In the genomic region with DNA sequence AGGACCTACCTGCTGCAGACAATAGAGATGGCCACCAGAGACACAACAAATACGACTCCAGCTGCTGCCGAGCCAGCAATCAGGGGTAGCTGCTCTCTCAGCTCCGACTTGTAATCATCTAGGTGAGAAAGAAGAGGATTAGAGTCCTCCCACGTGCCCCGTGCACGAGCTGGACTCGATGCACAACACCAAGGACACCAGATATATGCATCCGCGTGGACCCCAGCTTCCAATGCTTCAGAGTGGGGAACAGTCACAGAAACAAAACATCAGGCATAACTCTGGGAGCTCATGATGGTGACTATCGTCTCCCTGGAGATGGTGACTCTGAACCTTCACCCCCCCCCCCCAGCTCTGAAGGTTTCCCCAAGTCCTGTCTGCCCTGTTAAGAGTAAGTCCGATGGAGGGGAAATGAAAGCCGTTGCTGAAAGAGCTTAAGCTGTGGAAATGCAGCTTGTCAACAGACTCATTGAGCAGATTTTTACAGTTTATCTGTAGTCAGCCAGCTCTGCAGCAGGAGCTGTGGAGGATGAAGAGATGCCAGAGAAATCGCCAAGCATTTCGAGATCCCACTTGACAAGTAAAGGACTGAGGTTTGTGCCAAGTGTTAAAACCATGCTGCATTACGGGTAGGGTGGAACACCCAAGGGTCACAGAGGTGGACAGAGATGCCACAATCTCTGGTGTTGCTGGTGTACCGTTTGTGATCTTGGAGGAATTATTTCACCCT, we compare ENCODE assay signal across 21 mouse cellular contexts.
DNase-seq lines count a peak whose midpoint lies in the region; ATAC-seq and TF ChIP-seq lines count a peak whose summit lies in the region.
"Had no signal": no experiment of that assay in that cellular context is flagged by ENCODE, and none has a peak within 500 bp of the region (broad histone marks: within the 10 kb centered on the region; RNA-seq: fewer than 3 reads in every experiment).

No protein-coding gene starts in this region.

- ATAC-seq in heart, embryonic 12.5 days (ENCODE audit: insufficient number of reproducible peaks, low FRiP score): no peak
- ATAC-seq in liver, embryonic 13.5 days (ENCODE audit: low read depth): no peak
- ATAC-seq in midbrain, postnatal 0 days (ENCODE audit: low FRiP score): 0 out of 2 replicates have a peak, but pooled peaks have one; percentile 23
- ATAC-seq in neural tube, embryonic 15.5 days (ENCODE audit: low FRiP score): no peak
- ATAC-seq: forebrain, embryonic 15.5 days; intestine, embryonic 15.5 days had no signal

- H3K4me2 ChIP-seq in heart, embryonic 12.5 days: 0 out of 2 replicates have a peak overlapping the region, but pooled peaks have one; percentile 15
- peak overlapping the region; percentile 64 for H3K4me2 ChIP-seq in liver, embryonic 13.5 days
- no peak overlapping the region for H3K4me2 ChIP-seq in midbrain, postnatal 0 days (ENCODE audit: low read depth, low read length, poor library complexity, severe bottlenecking)
- H3K4me2 ChIP-seq in neural tube, embryonic 15.5 days: no peak overlapping the region
- H3K4me2 ChIP-seq: embryonic facial prominence, embryonic 12.5 days; forebrain, embryonic 15.5 days; intestine, embryonic 15.5 days; midbrain, embryonic 12.5 days; stomach, embryonic 15.5 days had no signal

- H3K9me3 ChIP-seq in heart, embryonic 12.5 days (replicated peaks): peaks cover 9% of the 10 kb centered on the region; the same call in 1 of the 2 replicates
- no peaks in the 10 kb centered on the region for H3K9me3 ChIP-seq in liver, embryonic 13.5 days (replicated peaks)
- no peaks in the 10 kb centered on the region for H3K9me3 ChIP-seq in midbrain, postnatal 0 days (ENCODE audit: low read length)
- H3K9me3 ChIP-seq in neural tube, embryonic 15.5 days (replicated peaks): no peaks in the 10 kb centered on the region
- H3K9me3 ChIP-seq: embryonic facial prominence, embryonic 12.5 days; forebrain, embryonic 15.5 days; intestine, embryonic 15.5 days; stomach, embryonic 15.5 days had no signal

- WGBS in heart, embryonic 12.5 days: 41% methylated on average over 16 of the region's 16 CpGs
- WGBS in liver, embryonic 13.5 days (ENCODE audit: insufficient replicate concordance): 68% methylated on average over 16 of the region's 16 CpGs
- whole genome bisulfite sequencing in midbrain, postnatal 0 days: 55% methylated on average over 16 of the region's 16 CpGs
- 75% methylated on average over 16 of the region's 16 CpGs for WGBS in neural tube, embryonic 15.5 days

- no peak for TF ChIP-seq CTCF in midbrain, postnatal 0 days (IDR thresholded peaks at IDR 0.05)

- intact Hi-C loops in heart, postnatal 36 days (cut with DNase I): no loop called here

- H3K9ac ChIP-seq in heart, embryonic 12.5 days: no peak overlapping the region
- H3K9ac ChIP-seq in liver, embryonic 13.5 days: peak overlapping the region; percentile 60
- H3K9ac ChIP-seq in midbrain, postnatal 0 days (replicated peaks; ENCODE audit: low read length, poor library complexity, severe bottlenecking): no peak overlapping the region
- no peak overlapping the region for H3K9ac ChIP-seq in neural tube, embryonic 15.5 days (replicated peaks)
- H3K9ac ChIP-seq: embryonic facial prominence, embryonic 12.5 days; forebrain, embryonic 15.5 days; intestine, embryonic 15.5 days; midbrain, embryonic 12.5 days; stomach, embryonic 15.5 days had no signal

- H3K27me3 ChIP-seq in heart, embryonic 12.5 days (replicated peaks): peaks cover 46% of the 10 kb centered on the region
- H3K27me3 ChIP-seq in liver, embryonic 13.5 days: no peaks in the 10 kb centered on the region
- no peaks in the 10 kb centered on the region for H3K27me3 ChIP-seq in midbrain, postnatal 0 days (ENCODE audit: insufficient read depth, low read length)
- no peaks in the 10 kb centered on the region for H3K27me3 ChIP-seq in neural tube, embryonic 15.5 days (replicated peaks)
- H3K27me3 ChIP-seq: embryonic facial prominence, embryonic 12.5 days; forebrain, embryonic 15.5 days; intestine, embryonic 15.5 days; midbrain, embryonic 12.5 days; stomach, embryonic 15.5 days had no signal

- H3K36me3 ChIP-seq in heart, embryonic 12.5 days: no peaks in the 10 kb centered on the region
- H3K36me3 ChIP-seq in liver, embryonic 13.5 days: no peaks in the 10 kb centered on the region
- H3K36me3 ChIP-seq in midbrain, postnatal 0 days (ENCODE audit: insufficient read depth, low read length): peaks cover 13% of the 10 kb centered on the region
- peaks cover 9% of the 10 kb centered on the region for H3K36me3 ChIP-seq in neural tube, embryonic 15.5 days
- H3K36me3 ChIP-seq: embryonic facial prominence, embryonic 12.5 days; intestine, embryonic 15.5 days; stomach, embryonic 15.5 days had no signal

- no peak overlapping the region for H3K4me3 ChIP-seq in heart, embryonic 12.5 days
- no peak overlapping the region; the same call in 1 of the 2 replicates for H3K4me3 ChIP-seq in liver, embryonic 13.5 days (replicated peaks)
- no peak overlapping the region for H3K4me3 ChIP-seq in midbrain, postnatal 0 days (ENCODE audit: low read depth, low read length)
- no peak overlapping the region for H3K4me3 ChIP-seq in neural tube, embryonic 15.5 days (replicated peaks)
- H3K4me3 ChIP-seq: embryonic facial prominence, embryonic 12.5 days; forebrain, embryonic 15.5 days; intestine, embryonic 15.5 days; left cerebral cortex, adult 2 months; midbrain, embryonic 12.5 days; stomach, embryonic 15.5 days had no signal

- DNase-seq in heart, postnatal 36 days: no peak
- peak; percentile 13 for DNase-seq in lung, postnatal 10 days
- no peak for DNase-seq in lung, postnatal 14 days
- DNase-seq in liver, embryonic 13.5 days: no peak
- no peak for DNase-seq in midbrain, postnatal 0 days (ENCODE audit: low spot score)
- DNase-seq: cerebellum, adult 9-10 months; gastrocnemius, postnatal 36 days; kidney, adult 9 months; kidney, postnatal 25 days; left cerebral cortex, postnatal 4 days; lung, adult 18-20 months; thymus, adult 18-20 months had no signal

- H3K4me1 ChIP-seq in heart, embryonic 12.5 days (replicated peaks): peaks cover 25% of the 10 kb centered on the region
- peaks cover 57% of the 10 kb centered on the region for H3K4me1 ChIP-seq in liver, embryonic 13.5 days (replicated peaks)
- H3K4me1 ChIP-seq in midbrain, postnatal 0 days (ENCODE audit: insufficient read depth, low read length): no peaks in the 10 kb centered on the region; the same call in 1 of the 2 replicates
- no peaks in the 10 kb centered on the region for H3K4me1 ChIP-seq in neural tube, embryonic 15.5 days
- H3K4me1 ChIP-seq: embryonic facial prominence, embryonic 12.5 days; intestine, embryonic 15.5 days; stomach, embryonic 15.5 days had no signal

- no peak overlapping the region for H3K27ac ChIP-seq in heart, embryonic 12.5 days (ENCODE audit: poor library complexity, severe bottlenecking)
- peak overlapping the region; percentile 92 for H3K27ac ChIP-seq in liver, embryonic 13.5 days
- H3K27ac ChIP-seq in midbrain, postnatal 0 days (ENCODE audit: low read depth, low read length): peak overlapping the region; percentile 63
- H3K27ac ChIP-seq in neural tube, embryonic 15.5 days (replicated peaks): no peak overlapping the region
- H3K27ac ChIP-seq: embryonic facial prominence, embryonic 12.5 days; forebrain, embryonic 15.5 days; intestine, embryonic 15.5 days; left cerebral cortex, adult 2 months; macrophage; stomach, embryonic 15.5 days had no signal

Comparison
In these comparisons a context has a peak if more than half of its experiments do, and no peak if none do; other contexts are left out.
1. H3K27ac ChIP-seq: peak in liver, embryonic 13.5 days (single experiment) and midbrain, postnatal 0 days (single experiment); none in heart, embryonic 12.5 days (single experiment) and neural tube, embryonic 15.5 days (single experiment).
2. H3K4me2 ChIP-seq: peak in heart, embryonic 12.5 days (single experiment) and liver, embryonic 13.5 days (single experiment); none in midbrain, postnatal 0 days (single experiment) and neural tube, embryonic 15.5 days (single experiment).